Mouse (Mus musculus): Measurements from ENCODE around the gene Btbd2. TPM values are rescaled to one million over a fixed set of nuclear protein-coding genes. Genes with fewer than 3 reads are reported as not detected.
"Not testable (repeated sequence)": the region's sequence is repeated elsewhere in the genome, so short reads cannot be mapped to it uniquely, and the experiment has no call there.

The Btbd2 gene
- total RNA-seq, 2 experiments from 2014 or later = 38.5 to 40.0 TPM

DNA sequence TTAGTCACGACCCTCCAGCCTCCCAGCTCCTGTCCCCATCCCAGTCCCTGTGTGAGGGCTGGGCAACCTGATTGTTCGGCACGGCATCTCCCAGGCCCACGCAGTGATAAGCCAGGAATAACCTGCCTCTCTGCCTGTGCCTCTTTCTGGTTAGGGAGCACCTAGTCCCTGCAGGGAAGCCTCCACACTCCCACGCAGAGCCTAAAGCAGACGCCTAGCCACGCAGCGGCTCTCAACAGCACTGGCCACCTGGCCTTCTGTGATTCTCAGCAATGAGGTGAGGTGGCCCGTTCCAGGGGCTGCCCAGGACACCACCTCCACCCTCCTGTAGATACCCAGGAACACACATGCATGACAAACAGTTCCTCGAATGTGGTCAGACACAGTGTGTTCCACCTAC lies 6.5 kb downstream of the Btbd2 start:
- no peak for DNase-seq (ENCODE audit: low spot score)

DNA sequence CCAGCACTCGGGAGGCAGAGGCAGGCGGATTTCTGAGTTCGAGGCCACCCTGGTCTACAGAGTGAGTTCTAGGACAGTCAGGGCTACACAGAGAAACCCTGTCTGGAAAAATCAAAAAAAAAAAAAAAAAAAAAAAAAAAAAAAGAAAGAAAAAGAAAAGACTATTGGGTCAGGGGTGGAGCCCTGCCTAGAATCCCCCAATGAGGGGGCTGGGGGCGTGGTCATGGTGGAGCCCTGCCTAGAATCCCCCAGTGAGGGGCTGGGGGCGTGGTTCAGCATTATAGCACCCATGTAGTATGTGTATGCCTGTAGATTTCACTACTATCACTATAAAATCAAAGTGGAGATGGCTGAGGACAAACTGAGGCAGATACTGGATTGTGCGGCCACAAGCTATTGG lies 7.0 kb downstream of the Btbd2 start:
- not testable (repeated sequence) for DNase-seq (ENCODE audit: low spot score)

GRCm38 (mm10) chr10:80646936-80647335 lies 9.9 kb downstream of the Btbd2 start:
- DNase-seq (ENCODE audit: low spot score) = no peak

DNA sequence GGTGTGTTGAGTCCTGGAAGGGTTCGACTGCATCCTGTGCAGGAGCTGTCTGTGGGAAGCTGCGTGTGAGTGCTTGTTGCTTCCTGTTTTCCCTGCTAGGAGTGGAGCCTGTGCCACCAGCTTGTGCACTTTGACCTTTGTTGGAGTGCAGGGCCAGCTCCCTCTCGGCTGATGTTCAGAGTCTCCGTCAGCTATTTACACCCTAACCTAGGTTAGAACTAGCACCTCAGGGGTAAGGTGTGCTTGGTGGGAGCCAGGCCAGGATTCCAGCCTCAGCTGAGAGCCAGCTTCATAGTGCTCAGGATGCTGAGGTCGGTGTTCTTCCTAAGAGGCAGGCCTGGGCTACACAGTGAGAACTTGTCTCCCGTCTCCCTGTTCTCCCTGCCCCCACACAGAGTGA lies 21.5 kb downstream of the Btbd2 start:
- DNase-seq (ENCODE audit: low spot score) = no peak

- DNase-seq (ENCODE audit: low spot score) = no peak
Observed at GRCm38 (mm10) chr10:80628925-80629324, 27.9 kb downstream of the Btbd2 start.

- peak; percentile 51 for DNase-seq (ENCODE audit: low spot score)
Observed at GRCm38 (mm10) chr10:80627685-80628084, 29.2 kb downstream of the Btbd2 start.

DNA sequence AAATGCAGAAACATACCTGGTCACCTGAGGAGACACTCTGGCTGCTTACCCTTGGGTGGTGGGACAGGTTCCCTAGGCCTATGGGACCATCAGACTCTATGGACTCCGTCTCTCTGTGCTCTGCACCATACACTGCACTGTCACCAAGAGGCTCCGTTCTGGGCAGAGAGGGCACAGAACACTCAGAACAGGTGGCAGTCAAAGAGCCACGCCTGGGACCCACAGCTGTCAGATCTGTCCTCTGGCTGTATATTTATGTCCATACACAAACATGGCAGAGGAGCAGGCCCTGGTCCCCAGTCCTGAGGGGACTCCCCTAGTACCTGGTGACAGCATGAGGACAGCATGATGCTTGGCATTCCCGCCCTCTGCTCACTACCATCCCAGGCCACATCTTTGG lies 31.1 kb downstream of the Btbd2 start:
- no peak for DNase-seq (ENCODE audit: low spot score)

DNA sequence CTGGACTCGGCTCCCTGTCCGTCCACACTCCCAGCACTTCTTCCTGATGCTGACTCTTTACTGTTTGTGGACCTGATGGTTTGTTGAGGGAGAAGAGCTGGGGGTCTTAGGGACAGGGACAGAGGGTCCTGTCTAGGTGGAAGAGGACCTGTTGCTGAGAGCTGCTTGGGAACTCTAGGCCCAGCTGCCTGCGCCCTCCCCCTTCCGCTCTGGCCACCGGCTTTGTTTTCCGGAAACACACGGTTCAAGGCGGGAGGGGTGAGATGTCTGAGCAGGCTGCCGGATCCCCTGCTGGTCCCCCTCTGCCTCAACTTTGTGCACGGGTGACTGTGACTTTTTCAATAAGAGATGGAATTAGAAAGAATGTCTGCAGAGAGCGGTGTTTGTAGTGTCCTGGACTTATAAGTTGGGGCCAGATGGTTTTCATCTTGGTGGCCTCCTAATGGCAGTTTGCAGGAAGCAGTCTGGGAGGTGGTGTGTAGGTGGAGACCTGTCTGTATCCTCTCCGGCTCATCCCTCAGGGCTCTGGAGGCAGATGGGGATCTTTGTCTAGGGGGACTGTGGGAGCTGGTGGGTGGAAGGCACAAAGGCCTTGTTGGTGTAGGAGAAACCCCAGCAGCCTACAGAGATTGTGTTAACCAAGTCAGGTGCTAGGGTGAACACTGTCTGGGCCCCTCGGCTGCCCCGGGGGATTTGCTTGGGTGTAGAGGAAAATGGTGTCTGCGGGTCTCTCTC lies 33.2 kb downstream of the Btbd2 start:
- DNase-seq (ENCODE audit: low spot score) = peak; percentile 38

- peak; percentile 40 for DNase-seq (ENCODE audit: low spot score)
Observed at GRCm38 (mm10) chr10:80622661-80623456, 34.0 kb downstream of the Btbd2 start, which contains the start of gene Csnk1g2. Gene Csnk1g2 (plus strand): TSS chr10:80622838.

DNA sequence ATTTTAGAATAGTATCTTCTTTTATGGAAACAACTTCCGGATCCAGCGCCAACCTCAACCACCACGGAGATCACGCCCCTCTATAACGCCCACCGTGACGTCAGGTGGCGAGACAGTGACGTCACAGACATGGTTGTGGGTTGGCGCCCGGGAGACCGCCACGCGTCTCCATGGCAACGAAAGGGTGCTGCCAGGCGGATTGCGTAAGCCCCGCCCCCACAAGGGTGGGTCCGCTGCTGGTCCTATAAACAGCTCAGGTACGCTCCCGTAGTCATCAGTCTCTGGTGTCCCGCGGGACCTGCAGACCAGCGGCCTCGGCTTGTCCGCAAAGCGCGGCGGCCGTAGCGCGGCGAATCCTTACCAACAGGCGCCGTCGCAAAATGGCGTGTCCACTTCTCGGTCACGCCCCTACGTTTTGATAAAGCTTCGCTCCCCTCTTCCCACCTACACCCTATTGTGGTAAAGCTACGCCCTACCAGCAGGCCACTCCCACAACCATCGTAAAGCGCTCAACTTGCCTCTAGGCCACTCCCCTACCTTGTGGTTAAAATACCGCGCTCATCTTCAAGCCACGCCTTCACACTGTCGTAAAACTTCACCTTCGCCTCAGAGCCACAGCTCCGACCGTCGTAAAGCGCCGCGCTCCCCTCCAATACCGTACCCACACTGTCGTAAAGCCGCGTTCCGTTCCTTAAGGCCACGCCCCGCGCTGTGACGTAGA lies 34.8 kb downstream of the Btbd2 start:
- DNase-seq (ENCODE audit: low spot score) = peak; percentile 99

DNA sequence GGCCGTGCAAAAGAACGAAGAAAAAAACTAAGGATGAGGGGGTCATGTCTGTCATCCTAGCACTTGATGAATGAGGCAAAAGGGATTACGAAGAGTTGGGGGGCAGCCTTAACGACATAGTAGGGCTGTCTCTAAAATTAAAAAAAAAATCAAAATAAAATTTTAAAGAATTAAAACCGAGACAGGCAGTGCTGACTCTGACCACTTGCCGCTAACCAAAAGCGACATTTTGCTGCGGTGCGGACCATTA lies 35.3 kb downstream of the Btbd2 start:
- DNase-seq (ENCODE audit: low spot score) = no peak

- no peak for DNase-seq (ENCODE audit: low spot score)
Observed at GRCm38 (mm10) chr10:80620796-80621689, 35.8 kb downstream of the Btbd2 start.

GRCm38 (mm10) chr10:80620365-80620764 lies 36.5 kb downstream of the Btbd2 start:
- no peak for DNase-seq (ENCODE audit: low spot score)

- DNase-seq (ENCODE audit: low spot score) = no peak
Observed at GRCm38 (mm10) chr10:80619465-80620244, 37.2 kb downstream of the Btbd2 start.

- DNase-seq (ENCODE audit: low spot score) = peak; percentile 59
Observed at GRCm38 (mm10) chr10:80618181-80618580, 38.7 kb downstream of the Btbd2 start.

GRCm38 (mm10) chr10:80614351-80614750 lies 42.5 kb downstream of the Btbd2 start:
- DNase-seq (ENCODE audit: low spot score) = no peak

DNA sequence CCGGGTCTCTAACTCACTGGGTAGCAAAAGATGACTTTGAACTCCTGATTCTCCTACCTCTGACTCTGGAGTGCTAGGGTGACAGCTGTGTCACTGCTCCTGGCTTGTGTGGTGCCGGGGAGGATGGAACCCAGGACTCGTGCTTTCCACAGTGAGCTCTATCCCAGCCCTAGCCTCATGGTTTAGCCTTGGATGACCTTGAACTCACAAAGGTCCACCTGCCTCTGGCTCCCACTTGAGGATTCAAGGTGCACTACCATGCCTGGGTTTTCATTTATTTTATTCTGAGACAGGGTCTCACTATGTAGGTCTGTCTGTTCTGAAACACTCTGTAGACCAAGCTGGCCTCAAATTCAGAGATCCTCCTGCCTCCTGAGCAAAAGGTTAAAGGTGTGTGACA lies 43.0 kb downstream of the Btbd2 start:
- DNase-seq (ENCODE audit: low spot score) = no peak

GRCm38 (mm10) chr10:80611905-80612304 lies 45.0 kb downstream of the Btbd2 start:
- DNase-seq (ENCODE audit: low spot score) = no peak

DNA sequence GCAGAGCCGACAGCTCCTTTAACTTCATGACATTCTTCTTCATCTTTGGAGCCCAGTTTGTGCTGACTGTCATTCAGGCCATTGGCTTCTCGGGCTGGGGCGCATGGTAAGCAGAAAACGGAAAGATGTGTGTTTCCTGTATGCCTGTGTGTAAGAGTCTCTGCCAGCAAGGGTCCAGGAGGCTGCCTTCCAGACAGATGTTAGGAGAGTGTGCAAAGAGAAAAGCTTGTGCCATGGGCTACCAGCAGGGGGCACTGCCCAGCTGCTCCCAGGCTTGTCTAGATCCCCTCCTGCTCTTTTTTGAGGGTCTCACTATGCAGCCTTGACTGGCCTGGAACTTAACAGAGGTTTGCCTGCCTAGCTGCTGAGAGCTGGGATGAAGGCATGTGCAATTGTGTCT lies 45.8 kb downstream of the Btbd2 start:
- no peak for DNase-seq (ENCODE audit: low spot score)

- no peak for DNase-seq (ENCODE audit: low spot score)
Observed at GRCm38 (mm10) chr10:80610116-80610785, 46.6 kb downstream of the Btbd2 start.
